Mouse (Mus musculus) kidney, postnatal 14 days (tissue): ENCODE measurements around the gene Spaca6.

Experiments
- DNase-seq: peaks from one replicate; pipeline ENCODE4 v3.0.0; 2022; ENCODE audit warnings: mixed read lengths

The Spaca6 gene

GRCm38 (mm10) chr17:17845187-17846027, 18.4 kb downstream of the Spaca6 start:
- DNase-seq, result no peak

GRCm38 (mm10) chr17:17848988-17849387, 22.0 kb downstream of the Spaca6 start:
- no peak for DNase-seq

DNA sequence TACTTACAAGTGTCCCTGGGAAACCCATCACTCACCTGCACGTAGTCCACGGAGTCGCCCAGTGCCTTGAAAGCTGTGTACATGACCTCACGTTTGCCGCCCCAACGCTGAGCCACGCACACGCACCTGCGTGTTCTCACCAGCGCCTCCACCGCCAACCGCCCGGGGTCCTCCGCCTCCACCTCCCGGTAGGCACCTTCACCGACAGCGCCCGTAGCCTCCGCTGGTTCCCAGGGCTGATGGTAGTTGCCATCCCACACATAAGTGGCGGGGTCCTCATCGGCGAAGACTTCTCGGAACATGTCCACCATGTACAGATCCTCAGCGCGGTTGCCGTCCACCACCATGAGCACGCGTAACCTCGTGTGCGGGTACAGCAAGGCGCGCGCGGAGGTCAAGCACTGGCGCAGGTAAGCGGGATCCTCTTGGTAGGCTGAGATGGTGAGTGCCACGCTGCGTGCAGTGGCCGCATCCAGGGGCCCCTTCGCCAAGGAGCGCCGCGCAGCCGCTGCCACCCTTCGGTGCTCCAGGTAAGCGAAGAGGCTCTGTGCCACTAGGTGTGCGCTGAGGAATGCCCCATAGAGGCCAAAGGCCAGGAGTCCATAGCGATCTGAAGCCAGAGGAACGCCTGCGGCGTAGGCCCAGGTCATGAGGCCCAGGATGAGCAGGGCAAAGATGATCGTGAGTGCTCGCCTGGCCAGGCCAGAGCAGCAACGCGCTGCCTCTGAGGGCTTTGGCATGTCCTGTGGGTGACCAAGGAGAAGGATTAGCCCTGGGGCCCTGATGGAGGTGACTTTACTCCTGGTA, 23.2 kb downstream of the Spaca6 start:
- no peak for DNase-seq

DNA sequence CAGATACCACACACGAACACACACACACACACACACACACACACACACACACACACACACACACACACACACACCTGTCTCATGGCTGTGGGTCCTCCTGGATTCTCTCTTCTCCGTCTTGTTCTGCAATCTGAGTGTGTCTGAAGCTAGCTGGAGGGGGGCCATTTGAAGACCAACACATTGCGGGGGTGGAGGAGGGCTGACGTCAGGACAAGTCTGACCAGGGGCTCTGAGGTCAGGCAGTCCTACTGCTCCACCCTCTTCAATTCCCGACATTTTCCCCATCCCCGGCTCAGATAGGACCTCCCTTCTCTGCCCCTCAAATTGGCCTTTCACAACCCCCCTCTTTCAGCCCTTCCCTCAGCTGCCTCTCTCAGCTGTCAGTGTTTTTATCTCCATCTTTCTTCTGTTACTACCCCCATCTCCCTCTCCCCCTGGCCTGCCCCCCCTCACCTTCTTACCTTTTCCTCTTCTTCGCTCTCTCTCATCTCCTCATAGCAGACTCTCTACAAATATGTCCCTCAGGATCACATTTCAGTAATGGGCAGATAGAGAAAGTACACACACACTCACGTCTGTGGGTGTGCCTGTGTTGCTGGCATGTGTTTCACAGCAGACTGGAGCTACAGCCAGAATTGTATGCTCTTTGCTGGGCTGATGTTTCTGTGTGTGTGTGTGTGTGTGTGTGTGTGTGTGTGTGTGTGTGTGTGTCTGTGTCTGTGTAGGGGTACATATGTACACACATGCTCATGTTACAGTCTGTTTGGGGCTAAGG, 28.3 kb downstream of the Spaca6 start, which contains the start of gene Has1:
Gene Has1, minus strand, starts transcription at position 142 of the 775 bp plus-strand sequence.
- DNase-seq, result no peak

DNA sequence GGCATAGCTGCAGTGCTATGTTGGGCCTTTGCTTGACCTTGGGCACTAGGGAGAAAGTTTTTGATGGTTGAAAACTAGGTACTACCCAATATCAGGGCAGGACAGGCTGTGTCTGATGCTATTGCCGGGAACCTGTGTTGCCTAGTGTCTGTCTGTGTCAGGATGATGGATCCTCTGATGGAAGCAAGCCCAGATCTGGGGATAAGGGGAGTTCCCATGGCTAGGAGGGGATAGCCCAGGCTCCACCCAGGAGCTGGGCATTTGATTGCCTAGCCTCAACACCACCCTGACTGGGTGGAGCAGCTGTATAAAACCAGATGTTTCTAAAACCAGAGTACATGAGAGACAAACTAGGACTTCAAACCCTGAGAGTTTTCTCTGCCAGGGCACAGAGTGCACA, 29.7 kb downstream of the Spaca6 start:
- no peak for DNase-seq

DNA sequence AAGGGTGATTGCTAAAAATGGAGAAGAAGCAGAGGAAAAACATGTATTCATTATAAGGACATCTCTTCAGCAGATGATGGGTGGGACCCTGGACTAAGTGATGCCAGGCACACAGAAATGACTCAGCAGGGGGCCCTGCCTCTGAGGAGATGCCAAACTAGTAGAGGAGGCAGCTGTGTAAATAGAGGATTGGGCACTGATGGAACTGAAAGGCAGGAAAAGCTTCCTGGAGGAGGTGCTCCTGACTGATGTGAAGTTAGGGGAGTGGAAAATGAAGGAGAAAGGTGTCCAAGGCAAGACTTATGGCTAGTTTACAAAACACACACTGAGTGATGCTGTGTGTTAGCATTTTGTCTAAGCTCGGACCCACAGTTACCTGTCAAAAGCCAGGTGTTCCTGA, 30.5 kb downstream of the Spaca6 start:
- DNase-seq, result no peak

DNA sequence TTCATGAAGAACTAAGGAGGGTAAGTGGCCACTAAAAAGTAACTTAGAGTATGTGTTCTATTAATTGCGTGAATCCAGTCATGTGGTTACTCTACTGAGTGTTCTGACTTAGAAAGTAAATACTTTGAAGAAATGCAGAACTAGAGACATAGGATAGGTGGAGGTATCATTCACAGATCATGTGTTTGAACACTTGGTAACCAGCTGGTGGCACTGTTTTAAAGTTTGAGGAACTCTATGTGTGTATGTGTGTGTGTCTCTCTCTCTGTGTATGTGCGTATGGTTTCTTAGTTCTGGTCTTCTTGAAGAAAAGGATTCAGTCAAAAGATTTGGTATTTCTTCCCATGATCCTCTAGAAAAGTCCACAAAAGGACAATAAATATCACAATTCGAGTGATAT, 33.2 kb downstream of the Spaca6 start:
- no peak for DNase-seq

GRCm38 (mm10) chr17:17862360-17862759, 35.4 kb downstream of the Spaca6 start:
- no peak for DNase-seq

DNA sequence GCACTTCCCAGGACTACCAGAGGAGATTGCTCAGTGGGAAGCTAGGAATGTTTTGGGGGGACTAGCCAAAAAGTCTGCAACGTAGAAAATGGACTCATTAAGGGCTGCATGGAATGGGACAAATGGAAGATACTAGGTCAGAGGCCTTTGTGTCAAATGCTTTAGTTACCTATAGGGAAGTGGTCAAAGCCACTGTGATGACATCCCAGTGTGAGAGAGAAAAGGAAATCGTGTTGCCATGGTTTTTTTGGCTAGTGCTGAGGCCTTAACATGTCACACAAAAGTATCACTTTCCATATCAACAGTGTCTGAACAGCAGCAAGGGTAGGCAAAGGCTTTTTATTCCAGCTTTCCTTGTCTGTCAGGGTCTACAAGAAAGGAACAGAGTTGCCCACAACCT, 38.2 kb downstream of the Spaca6 start:
- no peak for DNase-seq

DNA sequence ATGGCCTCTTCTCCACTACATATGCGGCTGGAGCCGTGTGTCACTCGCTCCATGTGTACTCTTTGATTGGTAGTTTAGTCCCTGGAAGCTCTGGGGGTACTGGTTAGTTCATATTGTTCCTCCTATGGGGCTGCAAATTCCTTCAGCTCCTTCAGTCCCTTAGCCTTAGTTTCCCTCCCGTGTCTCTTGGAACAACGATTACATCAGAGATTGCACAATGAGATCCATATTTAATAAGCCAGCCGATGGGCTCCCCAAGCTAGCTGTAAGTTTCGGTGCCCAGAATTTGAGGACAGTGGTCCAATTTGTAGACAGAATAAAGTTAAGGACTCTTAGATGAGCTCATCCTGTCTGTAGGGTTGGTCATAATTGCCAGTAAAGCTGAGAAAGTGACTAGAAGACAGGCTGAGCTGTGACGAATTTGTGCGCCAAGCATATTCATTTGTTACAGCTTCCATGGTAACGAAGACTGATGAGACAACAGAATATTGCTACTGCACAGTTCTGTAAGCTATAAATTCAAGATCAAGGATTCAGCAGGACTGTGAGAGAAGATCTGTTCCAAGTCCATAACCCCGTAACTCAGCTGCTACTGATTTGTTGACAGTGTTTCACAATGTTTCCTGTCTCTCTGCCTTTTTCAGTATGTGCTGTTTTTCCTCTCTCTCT, 40.0 kb downstream of the Spaca6 start:
- no peak for DNase-seq

DNA sequence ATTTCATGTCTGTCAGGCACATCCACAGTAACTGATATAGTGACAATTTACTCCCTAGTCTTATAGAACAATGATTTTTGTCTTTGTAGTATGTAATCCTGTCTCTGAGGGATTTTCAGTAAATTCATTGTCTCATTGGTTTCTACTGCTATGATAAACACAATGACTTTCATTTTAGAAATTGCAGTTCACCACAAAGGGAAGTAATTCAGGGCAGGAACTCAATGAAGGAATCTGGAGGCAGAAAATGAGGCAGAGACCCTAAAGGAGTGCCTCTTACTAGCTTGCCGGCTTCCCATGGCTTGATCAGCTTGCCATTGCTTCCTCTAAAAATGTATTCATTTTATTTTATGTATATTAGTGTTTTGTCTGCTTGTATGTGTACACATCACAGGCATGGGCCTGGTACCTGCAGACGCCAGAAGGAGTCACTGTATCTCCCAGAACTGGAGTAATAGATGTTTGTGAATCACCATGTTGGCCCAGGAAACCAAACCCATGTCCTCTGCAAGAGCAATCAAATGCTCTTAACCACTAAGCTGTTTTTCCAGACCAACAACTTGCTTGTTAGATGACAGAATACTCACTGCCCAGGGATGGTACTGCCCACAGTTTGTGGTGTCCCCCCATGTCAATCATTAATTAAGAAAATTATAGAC, 44.1 kb downstream of the Spaca6 start:
- no peak for DNase-seq

DNA sequence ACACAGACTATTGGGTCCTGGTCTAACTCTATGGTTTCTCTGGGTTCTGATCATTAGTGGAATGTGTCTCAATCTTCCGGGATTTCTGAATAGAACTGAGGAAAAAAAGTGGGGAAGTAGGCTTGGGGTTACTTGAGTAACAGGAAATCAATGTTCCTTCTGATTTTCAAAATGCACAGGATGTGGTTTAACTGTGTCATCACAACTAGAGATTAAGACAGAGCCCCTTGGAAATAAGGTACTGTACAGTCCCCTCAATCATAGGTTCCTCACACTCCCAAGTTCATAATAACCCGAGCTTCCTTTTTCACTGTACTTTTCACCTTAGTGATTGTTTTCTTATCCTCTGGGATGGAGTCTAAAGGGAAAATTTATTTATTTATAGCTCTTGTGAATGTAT, 44.7 kb downstream of the Spaca6 start:
- DNase-seq, result no peak

- no peak for DNase-seq
These were observed 52.4 kb downstream of the Spaca6 start for GRCm38 (mm10) chr17:17879347-17879746.

GRCm38 (mm10) chr17:17882672-17883071, 55.7 kb downstream of the Spaca6 start:
- DNase-seq, result no peak

- DNase-seq, result no peak
These were observed 56.9 kb downstream of the Spaca6 start, which contains the start of gene Fpr1 for GRCm38 (mm10) chr17:17883840-17884239. TSS of gene Fpr1 (minus strand) at chr17:17883940.

DNA sequence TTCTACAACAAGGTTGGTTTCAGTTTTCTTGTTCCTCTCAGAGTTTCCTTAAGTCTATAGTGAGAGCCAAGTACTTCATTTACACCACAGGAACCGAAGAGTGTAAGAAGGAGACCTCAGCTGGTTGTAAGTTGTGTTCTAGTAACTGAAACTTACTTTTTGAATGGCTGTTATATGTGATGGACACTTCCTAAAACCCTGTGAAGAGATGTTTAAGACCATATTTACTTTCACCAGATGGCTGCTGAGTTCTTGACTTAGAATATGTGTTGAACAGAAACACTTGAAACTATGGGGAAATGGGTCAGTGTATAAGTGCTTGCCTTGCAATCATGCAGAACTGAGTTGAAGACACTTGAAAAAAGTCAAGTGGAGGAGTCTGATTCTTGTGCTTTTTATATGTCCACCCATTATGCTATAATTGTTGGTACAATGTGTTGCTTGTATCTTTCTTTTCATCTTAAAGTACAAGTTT, 60.9 kb downstream of the Spaca6 start, which contains the start of the genes Fpr2 and Fpr3:
Gene Fpr2, plus strand, starts transcription at position 51 of the 475 bp plus-strand sequence.
Gene Fpr3, plus strand, starts transcription at position 79 of the 475 bp plus-strand sequence.
- DNase-seq, result no peak

- no peak for DNase-seq
These were observed 62.9 kb downstream of the Spaca6 start for GRCm38 (mm10) chr17:17889732-17890425.
